Mouse (Mus musculus): Measurements from ENCODE around the gene Rxfp2.

DNA sequence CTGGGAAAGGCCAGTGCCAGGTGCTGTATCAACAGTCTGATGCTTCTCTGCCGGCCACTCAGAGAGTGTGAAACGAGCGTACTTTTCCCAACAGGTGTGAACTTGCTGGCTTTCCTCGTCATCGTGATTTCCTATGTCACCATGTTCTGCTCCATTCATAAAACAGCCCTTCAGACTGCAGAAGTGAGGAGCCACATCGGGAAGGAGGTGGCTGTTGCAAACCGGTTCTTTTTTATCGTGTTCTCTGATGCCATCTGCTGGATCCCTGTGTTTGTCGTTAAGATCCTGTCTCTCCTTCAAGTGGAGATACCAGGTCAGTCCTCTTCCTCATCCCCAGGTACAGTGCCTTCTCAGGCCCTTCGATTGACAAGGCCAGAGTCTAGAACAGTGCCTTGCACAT lies 51.6 kb downstream of the Rxfp2 start:
- peak; percentile 16 for TF ChIP-seq CTCF (IDR thresholded peaks at IDR 0.05; ENCODE audit: low read depth)
- TF ChIP-seq EP300 (IDR thresholded peaks at IDR 0.05; ENCODE audit: low read depth): no peak

Data from heart, postnatal 0 days (tissue).